Mouse (Mus musculus) left cerebral cortex, adult 11 months (tissue): ENCODE results near the gene Ttn.

Experiments
- DNase-seq: peaks from one replicate; pipeline ENCODE4 v3.0.0; 2022; ENCODE audit warnings: low spot score

Gene Ttn

GRCm38 (mm10) chr2:76702751-76703150 lies 279.6 kb downstream of the Ttn start:
- DNase-seq: no peak

- DNase-seq: no peak
These were observed 280.2 kb downstream of the Ttn start for GRCm38 (mm10) chr2:76702188-76702587.

GRCm38 (mm10) chr2:76695290-76695689 lies 287.1 kb downstream of the Ttn start:
- no peak for DNase-seq

GRCm38 (mm10) chr2:76693765-76694164 lies 288.6 kb downstream of the Ttn start:
- no peak for DNase-seq

- no peak for DNase-seq
These were observed 291.7 kb downstream of the Ttn start for GRCm38 (mm10) chr2:76690436-76691204.

- DNase-seq: no peak
These were observed 294.2 kb downstream of the Ttn start for GRCm38 (mm10) chr2:76688162-76688561.

- no peak for DNase-seq
These were observed 294.7 kb downstream of the Ttn start for GRCm38 (mm10) chr2:76687608-76688007.

- no peak for DNase-seq
These were observed 295.4 kb downstream of the Ttn start for GRCm38 (mm10) chr2:76686986-76687385.

- no peak for DNase-seq
These were observed 300.0 kb downstream of the Ttn start for GRCm38 (mm10) chr2:76682301-76682700.

- no peak for DNase-seq
These were observed 305.7 kb downstream of the Ttn start for GRCm38 (mm10) chr2:76676401-76677226.

- no peak for DNase-seq
These were observed 306.4 kb downstream of the Ttn start for GRCm38 (mm10) chr2:76675949-76676348.

GRCm38 (mm10) chr2:76675451-76675850 lies 306.9 kb downstream of the Ttn start:
- DNase-seq: no peak

GRCm38 (mm10) chr2:76674725-76675427 lies 307.5 kb downstream of the Ttn start, which contains the start of gene Plekha3:
Gene Plekha3, plus strand, starts transcription at chr2:76675281.
- peak; percentile 57 for DNase-seq

- no peak for DNase-seq
These were observed 308.8 kb downstream of the Ttn start for GRCm38 (mm10) chr2:76673472-76674081.

GRCm38 (mm10) chr2:76672966-76673392 lies 309.4 kb downstream of the Ttn start, which contains the start of gene Fkbp7:
Gene Fkbp7, minus strand, starts transcription at chr2:76673116.
- peak; percentile 79 for DNase-seq

GRCm38 (mm10) chr2:76672134-76672745 lies 310.1 kb downstream of the Ttn start:
- no peak for DNase-seq

GRCm38 (mm10) chr2:76671641-76672040 lies 310.7 kb downstream of the Ttn start:
- no peak for DNase-seq

- no peak for DNase-seq
These were observed 315.1 kb downstream of the Ttn start for GRCm38 (mm10) chr2:76667200-76667599.

- no peak for DNase-seq
These were observed 316.8 kb downstream of the Ttn start for GRCm38 (mm10) chr2:76665531-76665930.

- DNase-seq: no peak
These were observed 322.9 kb downstream of the Ttn start for GRCm38 (mm10) chr2:76659419-76659818.

GRCm38 (mm10) chr2:76658551-76658950 lies 323.8 kb downstream of the Ttn start:
- no peak for DNase-seq
